Mouse (Mus musculus): ENCODE measurements around the gene Gnai2.

- no peak for TF ChIP-seq POLR2A (IDR thresholded peaks at IDR 0.05; ENCODE audit: low read depth, low read length)
- TF ChIP-seq CTCF (IDR thresholded peaks at IDR 0.05; ENCODE audit: borderline replicate concordance, insufficient read depth, low read length) = no peak
These were observed 35.1 kb upstream of the Gnai2 start for GRCm38 (mm10) chr9:107670259-107670658.

Data from embryonic fibroblast, embryonic 13.5 days (primary cell).